Mouse (Mus musculus) liver, embryonic 12.5 days (tissue): Measurements from ENCODE around the gene Gm8122. TPM values are rescaled to one million over a fixed set of nuclear protein-coding genes. Genes with fewer than 3 reads are reported as not detected.
"Not testable (repeated sequence)": the region's sequence is repeated elsewhere in the genome, so short reads cannot be mapped to it uniquely, and the experiment has no call there.

ENCODE experiments used
- ATAC-seq: fragments of 200-750 bp; cut with Nextera tagmentation; 2 replicates; pipeline ENCODE4 v1.8.0; 2017; ENCODE audit warnings: moderate number of reproducible peaks, mild to moderate bottlenecking, moderate library complexity
- H3K27ac ChIP-seq: fragments of 300-500 bp; sonication (generic); 2 replicates; pipeline ENCODE4 v1.5.1; 2016; ENCODE audit warnings: mild to moderate bottlenecking
- H3K27me3 ChIP-seq: fragments of 300-500 bp; sonication (generic); replicated peaks from 2 replicates; pipeline ENCODE4 v1.6.1; 2016; ENCODE audit warnings: mild to moderate bottlenecking, moderate library complexity
- H3K36me3 ChIP-seq: fragments of 300-500 bp; sonication (generic); 2 replicates; pipeline ENCODE4 v1.6.1; 2016; ENCODE audit warnings: mild to moderate bottlenecking, moderate library complexity
- H3K4me1 ChIP-seq: fragments of 300-500 bp; sonication (generic); 2 replicates; pipeline ENCODE4 v1.6.1; 2016
- H3K4me2 ChIP-seq: fragments of 300-500 bp; sonication (generic); 2 replicates; pipeline ENCODE4 v1.6.1; 2016; ENCODE audit warnings: mild to moderate bottlenecking, moderate library complexity
- H3K4me3 ChIP-seq: fragments of 300-500 bp; sonication (generic); 2 replicates; pipeline ENCODE4 v1.5.1; 2016; ENCODE audit warnings: mild to moderate bottlenecking, moderate library complexity
- H3K9ac ChIP-seq: fragments of 300-500 bp; sonication (generic); 2 replicates; pipeline ENCODE4 v1.6.1; 2016; ENCODE audit warnings: mild to moderate bottlenecking, moderate library complexity
- H3K9me3 ChIP-seq: fragments of 300-500 bp; sonication (generic); replicated peaks from 2 replicates; pipeline ENCODE4 v1.6.1; 2016; ENCODE audit warnings: mild to moderate bottlenecking, moderate library complexity
- WGBS: fragments of 180-500 bp; shearing (Covaris S2); methylation state at CpG from one replicate; pipeline ENCODE4 v1.1.7; 2016; ENCODE audit not compliant: insufficient replicate concordance; 5-methylcytosine and 5-hydroxymethylcytosine counted together
- polyA plus RNA-seq: library from polyadenylated mRNA; unstranded; fragments of >200 nt; fragmentation: Nextera tagmentation; extraction: Ambion mirVana; gene quantifications from 2 replicates; pipeline ENCODE4 v1.2.1, GENCODE M21; 2016

Gm8122 gene
- not detected in 2 replicates for polyA plus RNA-seq

DNA sequence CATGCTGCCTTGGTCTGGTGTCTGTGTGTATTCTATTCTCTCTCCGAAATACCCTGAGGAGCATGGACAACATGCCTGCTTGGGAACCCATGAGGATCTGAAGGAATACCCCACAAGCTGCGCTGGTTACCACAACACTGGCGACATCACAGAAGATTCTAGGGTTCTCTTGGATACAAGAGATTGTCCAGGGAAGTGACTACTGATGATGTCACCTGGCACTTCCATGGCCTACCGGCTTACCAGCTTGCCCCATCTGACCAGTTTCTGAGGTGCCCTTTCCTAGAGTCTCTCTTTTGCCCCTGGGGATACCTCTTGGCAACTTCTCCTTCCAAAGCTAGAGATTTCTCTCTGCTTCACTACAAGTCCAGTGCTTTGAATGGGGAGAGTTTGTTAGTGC lies at the start of gene Gm8122:
TSS of gene Gm8122 (minus strand) at position 101 of the 400 bp plus-strand sequence.
- 77% methylated on average over 4 of the region's 4 CpGs for WGBS
- not testable (repeated sequence) for H3K27me3 ChIP-seq

DNA sequence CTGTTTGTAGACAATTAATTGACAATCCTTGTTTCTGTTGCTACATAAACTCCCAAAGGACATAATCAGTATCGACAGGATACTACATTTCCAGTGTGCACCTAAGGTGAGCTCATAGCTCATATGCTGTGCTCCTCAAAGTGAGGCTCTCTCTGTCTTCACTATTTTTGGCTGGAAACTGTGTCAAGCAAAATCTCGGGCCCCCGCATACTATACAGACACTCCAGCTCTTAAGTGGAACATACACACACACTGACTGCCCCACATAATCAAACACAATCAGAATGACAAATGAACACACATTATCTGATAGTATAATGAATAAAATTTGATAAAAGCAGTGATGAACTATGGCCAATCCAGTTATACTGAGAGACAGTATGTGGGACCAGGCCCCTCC lies 43.6 kb upstream of the Gm8122 start:
- not testable (repeated sequence) for H3K36me3 ChIP-seq, ATAC-seq, H3K9me3 ChIP-seq, H3K4me2 ChIP-seq, H3K9ac ChIP-seq, H3K27ac ChIP-seq, H3K27me3 ChIP-seq, H3K4me1 ChIP-seq, H3K4me3 ChIP-seq
- WGBS, result 73% methylated on average over 3 of the region's 3 CpGs

More for the DNA sequence above, at the start of gene Gm8122:
- ATAC-seq, H3K4me3 ChIP-seq, H3K9ac ChIP-seq, H3K27ac ChIP-seq, H3K9me3 ChIP-seq, H3K4me2 ChIP-seq, H3K4me1 ChIP-seq, H3K36me3 ChIP-seq: not testable (repeated sequence)

DNA sequence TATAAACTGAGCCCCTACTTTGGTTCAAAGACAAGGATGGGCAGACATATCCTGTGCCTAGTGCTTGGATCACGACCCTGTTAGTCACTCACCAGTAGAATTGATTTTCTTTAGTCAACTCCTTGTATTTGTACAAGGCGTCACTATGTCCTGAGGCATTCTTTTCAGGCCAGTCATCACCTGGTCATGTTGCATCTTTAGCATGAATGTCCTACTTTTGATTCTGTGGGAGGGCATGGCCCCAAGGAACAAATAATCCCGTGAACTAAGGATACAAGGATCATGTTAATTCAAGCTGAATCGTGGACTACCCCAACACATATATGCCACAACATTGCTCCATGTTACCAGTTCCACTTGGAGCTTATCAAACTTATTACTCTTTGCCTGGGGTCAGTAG lies 43.0 kb upstream of the Gm8122 start:
- H3K9ac ChIP-seq, H3K4me1 ChIP-seq, H3K4me2 ChIP-seq, H3K9me3 ChIP-seq, H3K27me3 ChIP-seq, H3K4me3 ChIP-seq, H3K27ac ChIP-seq, ATAC-seq, H3K36me3 ChIP-seq: not testable (repeated sequence)
- WGBS, result 49% methylated on average over 4 of the region's 4 CpGs

DNA sequence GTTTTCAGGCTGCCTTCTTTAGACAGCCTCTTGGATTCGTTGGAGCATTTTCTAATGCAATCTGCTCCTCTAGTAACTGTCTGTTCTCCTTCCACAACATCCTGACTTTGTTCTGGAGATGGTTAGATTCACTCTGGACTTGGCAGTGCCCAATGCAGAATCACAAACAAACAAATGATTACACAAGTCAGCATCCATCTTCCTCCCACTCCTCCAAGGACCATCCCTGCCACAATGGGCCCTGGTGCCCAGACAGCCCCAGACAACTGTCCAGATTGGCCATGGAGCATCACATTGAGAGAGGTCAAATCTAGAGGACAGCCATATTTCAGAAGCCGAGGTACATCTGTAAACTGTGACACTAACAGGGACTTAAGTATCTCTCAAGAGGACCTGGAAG lies 42.4 kb upstream of the Gm8122 start:
- H3K4me2 ChIP-seq, H3K9me3 ChIP-seq, H3K4me3 ChIP-seq, H3K9ac ChIP-seq, H3K27me3 ChIP-seq, H3K36me3 ChIP-seq, H3K4me1 ChIP-seq, ATAC-seq, H3K27ac ChIP-seq: not testable (repeated sequence)
- 46% methylated on average over 2 of the region's 2 CpGs for WGBS

DNA sequence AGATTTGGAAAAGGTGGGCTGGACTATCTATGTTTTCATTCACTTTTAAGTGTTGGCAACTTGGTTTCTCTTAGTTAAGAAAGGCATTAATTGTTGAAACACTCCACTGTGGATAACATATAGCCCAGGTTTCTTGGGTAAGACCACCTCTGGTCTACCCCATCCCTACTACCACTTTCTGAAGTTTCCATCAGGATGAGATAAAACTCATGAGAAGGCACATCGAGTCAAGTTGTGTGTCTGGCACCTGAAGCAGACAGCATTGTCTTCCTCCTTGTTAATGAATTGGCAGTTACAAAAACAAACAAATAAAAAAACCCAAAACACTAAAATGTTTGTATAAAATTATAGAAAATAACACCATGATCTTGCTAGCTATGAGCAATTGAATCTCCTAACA lies 40.6 kb upstream of the Gm8122 start:
- H3K27ac ChIP-seq, H3K9ac ChIP-seq, H3K4me2 ChIP-seq, H3K9me3 ChIP-seq, ATAC-seq, H3K4me1 ChIP-seq, H3K36me3 ChIP-seq, H3K27me3 ChIP-seq, H3K4me3 ChIP-seq: not testable (repeated sequence)
- 71% methylated on average over 1 of the region's 1 CpGs for WGBS

DNA sequence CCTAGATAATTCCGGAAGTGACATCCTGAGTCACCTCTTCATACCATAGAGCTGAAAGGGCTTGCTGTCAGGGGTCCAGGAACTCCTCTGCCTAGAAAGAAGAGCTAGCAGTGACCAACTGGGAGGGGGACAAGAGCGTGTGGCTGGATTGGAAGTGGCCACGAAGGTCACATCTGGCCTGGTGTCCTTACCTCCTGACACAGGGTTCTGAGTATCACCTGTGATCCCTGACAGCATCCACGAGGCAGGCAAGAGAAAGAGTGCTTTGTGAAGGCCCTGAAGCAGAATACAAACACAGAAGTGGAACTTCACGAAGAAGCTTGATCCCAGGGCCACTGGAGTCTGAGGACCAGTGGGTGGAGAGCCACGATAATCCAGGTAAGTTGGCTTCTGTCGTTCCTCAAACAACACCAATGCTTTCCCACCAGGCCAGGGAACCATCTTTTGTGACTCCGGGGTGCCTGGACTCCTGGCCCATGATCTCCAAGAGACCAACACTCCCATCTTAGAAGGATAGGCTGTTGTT lies 39.9 kb upstream of the Gm8122 start, which contains the start of gene Gm9732:
TSS of gene Gm9732 (plus strand) at position 51 of the 526 bp plus-strand sequence.
- not testable (repeated sequence) for H3K4me3 ChIP-seq, H3K4me2 ChIP-seq, ATAC-seq, H3K4me1 ChIP-seq, H3K9me3 ChIP-seq, H3K36me3 ChIP-seq, H3K27ac ChIP-seq, H3K27me3 ChIP-seq, H3K9ac ChIP-seq
- WGBS, result 48% methylated on average over 8 of the region's 8 CpGs

DNA sequence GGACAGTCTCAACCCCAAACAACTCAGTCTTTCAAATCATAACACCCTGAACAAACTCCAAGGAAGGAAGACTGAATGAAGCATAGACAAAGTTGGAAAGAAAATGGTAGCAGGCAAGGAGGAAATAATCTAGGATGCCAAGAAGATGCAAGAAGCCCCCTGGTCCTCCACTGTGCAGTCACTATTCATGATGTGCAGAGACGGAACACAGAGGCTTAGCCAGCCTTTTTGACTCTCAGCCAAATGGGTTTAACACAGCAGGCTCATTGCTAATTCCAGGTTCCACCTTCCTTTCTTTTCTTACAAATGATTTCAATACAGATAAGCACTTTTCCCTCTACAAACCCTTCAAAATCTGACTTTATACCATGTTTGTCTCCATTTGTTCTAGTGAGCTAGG lies 38.1 kb upstream of the Gm8122 start:
- ATAC-seq, H3K9me3 ChIP-seq, H3K4me3 ChIP-seq, H3K36me3 ChIP-seq, H3K27ac ChIP-seq, H3K9ac ChIP-seq, H3K27me3 ChIP-seq, H3K4me1 ChIP-seq, H3K4me2 ChIP-seq: not testable (repeated sequence)
- WGBS, result 63% methylated on average over 1 of the region's 1 CpGs

DNA sequence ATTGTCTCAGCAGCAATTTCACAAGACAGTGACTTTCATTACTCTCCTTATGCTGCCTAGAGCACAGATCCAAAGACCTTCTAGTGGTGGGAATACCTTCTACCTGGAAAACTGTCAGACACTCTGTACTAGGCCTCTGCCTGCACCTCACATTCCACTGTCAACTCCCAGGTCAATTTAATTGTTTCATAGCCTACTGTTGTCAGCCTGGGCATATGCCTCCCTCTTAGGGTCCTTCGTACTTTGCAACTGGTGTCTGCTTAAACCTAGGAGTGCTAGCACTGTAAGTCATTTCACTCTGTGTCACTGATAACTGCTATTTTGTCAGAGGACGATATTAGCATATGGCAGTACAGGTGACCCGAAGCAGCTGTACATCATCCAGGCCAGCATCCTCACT lies 34.1 kb upstream of the Gm8122 start:
- H3K27ac ChIP-seq, H3K4me3 ChIP-seq, H3K4me1 ChIP-seq, H3K9me3 ChIP-seq, H3K9ac ChIP-seq, H3K36me3 ChIP-seq, H3K27me3 ChIP-seq, H3K4me2 ChIP-seq, ATAC-seq: not testable (repeated sequence)
- 69% methylated on average over 3 of the region's 3 CpGs for WGBS

DNA sequence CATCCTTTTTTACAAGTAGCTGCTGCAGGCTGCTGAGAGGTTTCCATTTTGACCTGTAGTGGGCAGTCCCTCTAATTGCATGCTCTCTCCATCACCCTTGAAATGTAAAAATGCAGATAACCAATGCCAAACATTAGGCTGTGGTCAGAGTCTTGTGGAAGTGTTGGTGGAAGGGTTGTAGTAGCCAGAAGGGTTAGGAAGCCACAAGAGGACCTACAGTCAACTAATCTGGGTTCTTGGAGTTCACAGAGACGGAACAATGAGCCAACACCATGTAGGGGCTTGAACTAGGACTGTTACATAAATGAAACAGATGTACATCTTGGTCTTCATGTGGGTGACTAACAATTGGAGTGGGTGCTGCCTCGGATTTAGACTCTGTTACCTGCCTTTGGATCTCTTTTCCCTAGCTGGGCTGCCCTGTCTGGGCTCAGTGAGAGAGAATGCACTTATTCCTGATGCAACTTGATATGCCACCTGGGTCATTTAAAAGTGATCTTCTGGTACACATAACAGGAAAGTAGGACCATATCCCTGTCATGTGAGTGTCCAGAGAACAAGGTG lies 33.5 kb upstream of the Gm8122 start:
- not testable (repeated sequence) for H3K27me3 ChIP-seq, H3K9ac ChIP-seq, H3K36me3 ChIP-seq, H3K4me2 ChIP-seq, H3K9me3 ChIP-seq, H3K4me3 ChIP-seq, H3K27ac ChIP-seq, ATAC-seq, H3K4me1 ChIP-seq
- WGBS, result 25% methylated on average over 2 of the region's 2 CpGs

DNA sequence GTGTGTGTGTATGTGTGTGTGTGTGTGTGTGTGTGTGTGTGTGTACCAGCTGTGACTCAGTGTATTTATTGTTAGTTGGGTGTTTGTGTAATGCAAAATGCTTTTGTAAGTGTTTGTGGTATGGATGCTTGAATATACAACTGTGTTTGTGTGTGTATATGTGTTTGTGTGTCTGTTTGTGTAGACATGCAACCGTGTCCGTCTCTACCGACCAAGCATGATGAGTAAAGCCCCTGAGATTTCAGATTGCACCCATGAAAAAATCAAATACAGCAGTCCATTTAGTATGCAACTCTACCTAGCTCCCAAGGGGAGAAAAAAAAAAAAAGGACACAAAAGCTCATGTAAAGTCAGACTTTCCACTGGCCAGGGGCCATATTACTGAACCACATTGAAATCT lies 28.3 kb upstream of the Gm8122 start:
- H3K9me3 ChIP-seq, H3K4me3 ChIP-seq, H3K27ac ChIP-seq, H3K27me3 ChIP-seq, H3K4me2 ChIP-seq, H3K4me1 ChIP-seq, H3K9ac ChIP-seq, H3K36me3 ChIP-seq, ATAC-seq: not testable (repeated sequence)
- WGBS, result 73% methylated on average over 3 of the region's 3 CpGs

DNA sequence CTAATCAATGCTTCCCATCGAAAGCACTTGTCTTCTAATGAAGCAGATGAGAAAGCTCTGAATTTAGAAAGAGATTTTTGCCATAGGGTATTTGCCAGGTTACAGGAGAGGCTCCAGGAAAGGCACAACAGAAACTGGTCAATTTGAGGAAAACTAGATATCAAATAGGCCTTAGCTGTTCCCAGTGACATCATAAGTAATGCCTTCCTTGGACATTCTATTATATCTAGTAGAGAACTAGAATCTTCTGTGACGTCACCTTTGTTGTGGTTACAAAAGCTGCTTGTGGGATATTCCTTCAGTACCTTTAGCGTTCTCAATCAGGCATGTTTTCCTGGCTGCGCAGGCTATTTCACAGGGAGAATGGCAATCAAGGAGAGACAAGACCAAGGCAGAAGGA lies 23.2 kb upstream of the Gm8122 start, which contains the start of gene Gm8126:
TSS of gene Gm8126 (plus strand) at position 301 of the 400 bp plus-strand sequence.
- not testable (repeated sequence) for H3K9me3 ChIP-seq
- WGBS, result 42% methylated on average over 3 of the region's 4 CpGs

DNA sequence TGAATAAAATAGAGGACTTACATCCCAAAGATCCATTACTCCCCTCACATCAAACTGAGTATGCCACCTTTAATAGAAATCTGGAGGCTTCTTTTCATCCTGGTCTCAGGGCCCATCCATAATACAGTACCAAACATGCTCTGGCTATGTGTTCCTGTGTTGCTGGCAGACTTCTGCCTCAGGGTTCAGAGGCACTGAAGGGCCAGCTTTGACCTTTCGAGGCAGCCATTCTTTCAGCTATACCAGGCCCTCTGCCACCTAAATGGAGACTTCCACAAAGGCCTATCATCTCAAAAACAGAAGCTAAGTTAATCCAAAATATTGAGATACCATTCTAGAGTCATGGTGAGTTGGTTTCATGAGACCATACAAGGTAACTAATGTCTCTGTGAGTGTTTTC lies 21.4 kb upstream of the Gm8122 start:
- H3K9me3 ChIP-seq, H3K27me3 ChIP-seq, H3K36me3 ChIP-seq, H3K4me3 ChIP-seq, H3K27ac ChIP-seq, H3K9ac ChIP-seq, H3K4me1 ChIP-seq, H3K4me2 ChIP-seq, ATAC-seq: not testable (repeated sequence)
- WGBS, result 50% methylated on average over 1 of the region's 1 CpGs

More for the DNA sequence above, 23.2 kb upstream of the Gm8122 start, which contains the start of gene Gm8126:
- H3K9ac ChIP-seq, H3K4me2 ChIP-seq, ATAC-seq, H3K27ac ChIP-seq, H3K4me3 ChIP-seq, H3K36me3 ChIP-seq, H3K4me1 ChIP-seq, H3K27me3 ChIP-seq: not testable (repeated sequence)
